Mouse (Mus musculus) stomach, postnatal 0 days (tissue): Measurements from ENCODE around the gene Mta2.

Experiments used
- CTCF ChIP-seq: IDR thresholded peaks from 2 replicates; pipeline ENCODE4 v1.5.1; 2016; ENCODE audit warnings: antibody characterized with exemption, low read depth, mild to moderate bottlenecking, moderate library complexity
- EP300 ChIP-seq: optimal IDR thresholded peaks from 2 replicates; pipeline ENCODE3; 2016; ENCODE audit warnings: antibody characterized with exemption

- no peak for TF ChIP-seq CTCF
- TF ChIP-seq EP300, result no peak
Measured at GRCm38 (mm10) chr19:8999223-8999622, 57.5 kb downstream of the Mta2 start.
